Mouse (Mus musculus): ENCODE data around the gene Olfr548-ps1. TPM values are rescaled to one million over a fixed set of nuclear protein-coding genes. Genes with fewer than 3 reads are reported as not detected.

Olfr548-ps1 gene
- total and polyA plus RNA-seq, 2 experiments from 2014 or later = not detected

GRCm38 (mm10) chr7:102575998-102576397 is 35.3 kb downstream of the Olfr548-ps1 start:
- H3K4me3 ChIP-seq (ENCODE audit: low read depth, low read length) = no peak overlapping the region
- H3K9me3 ChIP-seq (replicated peaks; ENCODE audit: control insufficient read depth, low read length) = no peaks in the 10 kb centered on the region
- H3K27me3 ChIP-seq (ENCODE audit: control insufficient read depth, insufficient read depth, low read length) = no peaks in the 10 kb centered on the region
- no peaks in the 10 kb centered on the region for H3K4me1 ChIP-seq (ENCODE audit: control insufficient read depth, insufficient read depth)
- ATAC-seq (ENCODE audit: insufficient read depth, low read depth) (no peak), DNase-seq (ENCODE audit: low spot score) (no peak)
- WGBS = 54% methylated on average over 6 of the region's 6 CpGs
- H3K4me2 ChIP-seq (ENCODE audit: low read depth, low read length) = no peak overlapping the region
- TF ChIP-seq CTCF (IDR thresholded peaks at IDR 0.05; ENCODE audit: low read depth) = no peak
- no peak for TF ChIP-seq EP300 (IDR thresholded peaks at IDR 0.05; ENCODE audit: low read depth)
- H3K9ac ChIP-seq (replicated peaks; ENCODE audit: low read depth, low read length) = no peak overlapping the region
- no peak overlapping the region for H3K27ac ChIP-seq (ENCODE audit: low read depth)
- no peaks in the 10 kb centered on the region for H3K36me3 ChIP-seq (replicated peaks; ENCODE audit: control insufficient read depth, insufficient read depth, low read length)

GRCm38 (mm10) chr7:102591786-102592185 is 51.1 kb downstream of the Olfr548-ps1 start, which contains the start of gene Olfr551:
Gene Olfr551 (minus strand): TSS chr7:102591886.
- no peaks in the 10 kb centered on the region for H3K4me1 ChIP-seq (ENCODE audit: control insufficient read depth, insufficient read depth)
- no peak within 1 kb of the TSS for H3K4me2 ChIP-seq (ENCODE audit: low read depth, low read length)
- H3K36me3 ChIP-seq (replicated peaks; ENCODE audit: control insufficient read depth, insufficient read depth, low read length) = no peaks in the 10 kb centered on the region
- WGBS = 87% methylated on average over 3 of the region's 3 CpGs
- H3K9ac ChIP-seq (replicated peaks; ENCODE audit: low read depth, low read length) = no peak within 1 kb of the TSS
- no peak within 1 kb of the TSS for H3K4me3 ChIP-seq (ENCODE audit: low read depth, low read length)
- DNase-seq (ENCODE audit: low spot score) (no peak), ATAC-seq (ENCODE audit: insufficient read depth, low read depth) (no peak)
- no peaks in the 10 kb centered on the region for H3K9me3 ChIP-seq (replicated peaks; ENCODE audit: control insufficient read depth, low read length)
- TF ChIP-seq EP300 (IDR thresholded peaks at IDR 0.05; ENCODE audit: low read depth) (no peak), CTCF (IDR thresholded peaks at IDR 0.05; ENCODE audit: low read depth) (no peak)
- no peak within 1 kb of the TSS for H3K27ac ChIP-seq (ENCODE audit: low read depth)
- H3K27me3 ChIP-seq (ENCODE audit: control insufficient read depth, insufficient read depth, low read length) = no peaks in the 10 kb centered on the region

Other genes with a start within 250 kb of the Olfr548-ps1 start
- gene Rrm1, start 99.2 kb upstream of the Olfr548-ps1 start, total RNA-seq (2014; rRNA removed; ENCODE audit: low replicate concordance) = 58.2 and 102 TPM in 2 replicates
- gene Rrm1, start 99.2 kb upstream of the Olfr548-ps1 start, polyA plus RNA-seq (2015; fragmentation: Nextera tagmentation; extraction: Ambion mirVana) = 34.4 and 36.4 TPM in 2 replicates
- gene Olfr543, start 59.2 kb upstream of the Olfr548-ps1 start, total RNA-seq (2014; rRNA removed; ENCODE audit: low replicate concordance) = not detected in 2 replicates
- not detected in 2 replicates for gene Olfr543, start 59.2 kb upstream of the Olfr548-ps1 start, polyA plus RNA-seq (2015; fragmentation: Nextera tagmentation; extraction: Ambion mirVana)
- gene Olfr544, start 52.6 kb upstream of the Olfr548-ps1 start, total RNA-seq (2014; rRNA removed; ENCODE audit: low replicate concordance) = not detected in 2 replicates
- gene Olfr544, start 52.6 kb upstream of the Olfr548-ps1 start, polyA plus RNA-seq (2015; fragmentation: Nextera tagmentation; extraction: Ambion mirVana) = not detected in 2 replicates
- not detected in 2 replicates for gene Olfr545, start 41.3 kb upstream of the Olfr548-ps1 start, total RNA-seq (2014; rRNA removed; ENCODE audit: low replicate concordance)
- not detected in 2 replicates for gene Olfr545, start 41.3 kb upstream of the Olfr548-ps1 start, polyA plus RNA-seq (2015; fragmentation: Nextera tagmentation; extraction: Ambion mirVana)
- not detected in 2 replicates for gene Olfr547, start 6.1 kb upstream of the Olfr548-ps1 start, total RNA-seq (2014; rRNA removed; ENCODE audit: low replicate concordance)
- not detected in 2 replicates for gene Olfr547, start 6.1 kb upstream of the Olfr548-ps1 start, polyA plus RNA-seq (2015; fragmentation: Nextera tagmentation; extraction: Ambion mirVana)
- gene Olfr549, start 9.0 kb downstream of the Olfr548-ps1 start, total RNA-seq (2014; rRNA removed; ENCODE audit: low replicate concordance) = not detected in 2 replicates
- gene Olfr549, start 9.0 kb downstream of the Olfr548-ps1 start, polyA plus RNA-seq (2015; fragmentation: Nextera tagmentation; extraction: Ambion mirVana) = not detected in 2 replicates
- 4.0 and 5.6 TPM in 2 replicates for gene Trim21, start 24.6 kb downstream of the Olfr548-ps1 start, total RNA-seq (2014; rRNA removed; ENCODE audit: low replicate concordance)
- gene Trim21, start 24.6 kb downstream of the Olfr548-ps1 start, polyA plus RNA-seq (2015; fragmentation: Nextera tagmentation; extraction: Ambion mirVana) = 0.22 and 0.32 TPM in 2 replicates
- not detected in 2 replicates for gene Olfr550, start 30.5 kb downstream of the Olfr548-ps1 start, total RNA-seq (2014; rRNA removed; ENCODE audit: low replicate concordance)
- gene Olfr550, start 30.5 kb downstream of the Olfr548-ps1 start, polyA plus RNA-seq (2015; fragmentation: Nextera tagmentation; extraction: Ambion mirVana) = not detected in 2 replicates
- not detected in 2 replicates for gene Olfr551, start 51.0 kb downstream of the Olfr548-ps1 start, total RNA-seq (2014; rRNA removed; ENCODE audit: low replicate concordance)
- not detected in 2 replicates for gene Olfr551, start 51.0 kb downstream of the Olfr548-ps1 start, polyA plus RNA-seq (2015; fragmentation: Nextera tagmentation; extraction: Ambion mirVana)
- gene Olfr552, start 56.9 kb downstream of the Olfr548-ps1 start, total RNA-seq (2014; rRNA removed; ENCODE audit: low replicate concordance) = not detected in 2 replicates
- not detected in 2 replicates for gene Olfr552, start 56.9 kb downstream of the Olfr548-ps1 start, polyA plus RNA-seq (2015; fragmentation: Nextera tagmentation; extraction: Ambion mirVana)
- not detected in 2 replicates for gene Olfr553, start 77.3 kb downstream of the Olfr548-ps1 start, total RNA-seq (2014; rRNA removed; ENCODE audit: low replicate concordance)
- not detected in 2 replicates for gene Olfr553, start 77.3 kb downstream of the Olfr548-ps1 start, polyA plus RNA-seq (2015; fragmentation: Nextera tagmentation; extraction: Ambion mirVana)
- gene Olfr554, start 97.5 kb downstream of the Olfr548-ps1 start, total RNA-seq (2014; rRNA removed; ENCODE audit: low replicate concordance) = not detected in 2 replicates
- not detected in 2 replicates for gene Olfr554, start 97.5 kb downstream of the Olfr548-ps1 start, polyA plus RNA-seq (2015; fragmentation: Nextera tagmentation; extraction: Ambion mirVana)
- gene Olfr555, start 117.9 kb downstream of the Olfr548-ps1 start, total RNA-seq (2014; rRNA removed; ENCODE audit: low replicate concordance) = not detected in 2 replicates
- not detected in 2 replicates for gene Olfr555, start 117.9 kb downstream of the Olfr548-ps1 start, polyA plus RNA-seq (2015; fragmentation: Nextera tagmentation; extraction: Ambion mirVana)
- not detected in 2 replicates for gene Olfr556, start 124.0 kb downstream of the Olfr548-ps1 start, total RNA-seq (2014; rRNA removed; ENCODE audit: low replicate concordance)
- not detected in 2 replicates for gene Olfr556, start 124.0 kb downstream of the Olfr548-ps1 start, polyA plus RNA-seq (2015; fragmentation: Nextera tagmentation; extraction: Ambion mirVana)
- gene Trim68, start 146.4 kb downstream of the Olfr548-ps1 start, total RNA-seq (2014; rRNA removed; ENCODE audit: low replicate concordance) = 10.0 and 22.4 TPM in 2 replicates
- 8.3 and 8.9 TPM in 2 replicates for gene Trim68, start 146.4 kb downstream of the Olfr548-ps1 start, polyA plus RNA-seq (2015; fragmentation: Nextera tagmentation; extraction: Ambion mirVana)
- not detected in 2 replicates for gene Olfr557, start 155.0 kb downstream of the Olfr548-ps1 start, total RNA-seq (2014; rRNA removed; ENCODE audit: low replicate concordance)
- not detected in 2 replicates for gene Olfr557, start 155.0 kb downstream of the Olfr548-ps1 start, polyA plus RNA-seq (2015; fragmentation: Nextera tagmentation; extraction: Ambion mirVana)
- gene Olfr558, start 161.3 kb downstream of the Olfr548-ps1 start, total RNA-seq (2014; rRNA removed; ENCODE audit: low replicate concordance) = 1.2 and 1.5 TPM in 2 replicates
- 2.2 and 2.3 TPM in 2 replicates for gene Olfr558, start 161.3 kb downstream of the Olfr548-ps1 start, polyA plus RNA-seq (2015; fragmentation: Nextera tagmentation; extraction: Ambion mirVana)
- gene Olfr33, start 178.2 kb downstream of the Olfr548-ps1 start, total RNA-seq (2014; rRNA removed; ENCODE audit: low replicate concordance) = not detected in 2 replicates
- gene Olfr33, start 178.2 kb downstream of the Olfr548-ps1 start, polyA plus RNA-seq (2015; fragmentation: Nextera tagmentation; extraction: Ambion mirVana) = not detected in 2 replicates
- not detected in 2 replicates for gene Olfr559, start 186.6 kb downstream of the Olfr548-ps1 start, total RNA-seq (2014; rRNA removed; ENCODE audit: low replicate concordance)
- gene Olfr559, start 186.6 kb downstream of the Olfr548-ps1 start, polyA plus RNA-seq (2015; fragmentation: Nextera tagmentation; extraction: Ambion mirVana) = not detected in 2 replicates
- not detected in 2 replicates for gene Olfr560, start 218.5 kb downstream of the Olfr548-ps1 start, total RNA-seq (2014; rRNA removed; ENCODE audit: low replicate concordance)
- gene Olfr560, start 218.5 kb downstream of the Olfr548-ps1 start, polyA plus RNA-seq (2015; fragmentation: Nextera tagmentation; extraction: Ambion mirVana) = not detected in 2 replicates
- 1.0 and 4.1 TPM in 2 replicates for gene Olfr78, start 218.6 kb downstream of the Olfr548-ps1 start, total RNA-seq (2014; rRNA removed; ENCODE audit: low replicate concordance)
- 0.34 and 0.60 TPM in 2 replicates for gene Olfr78, start 218.6 kb downstream of the Olfr548-ps1 start, polyA plus RNA-seq (2015; fragmentation: Nextera tagmentation; extraction: Ambion mirVana)
- gene Olfr561, start 230.3 kb downstream of the Olfr548-ps1 start, total RNA-seq (2014; rRNA removed; ENCODE audit: low replicate concordance) = not detected in 2 replicates
- gene Olfr561, start 230.3 kb downstream of the Olfr548-ps1 start, polyA plus RNA-seq (2015; fragmentation: Nextera tagmentation; extraction: Ambion mirVana) = not detected in 2 replicates